Mouse (Mus musculus) lung, embryonic 14.5 days (tissue): Measurements from ENCODE around the gene Igbp1b. TPM values are rescaled to one million over a fixed set of nuclear protein-coding genes. Genes with fewer than 3 reads are reported as not detected.

Source experiments
- ATAC-seq: fragments of 200-750 bp; cut with Nextera tagmentation; 2 replicates; pipeline ENCODE4 v1.8.0; 2017; ENCODE audit warnings: mild to moderate bottlenecking, moderate TSS enrichment, moderate library complexity; ENCODE audit not compliant: insufficient read depth
- DNase-seq: peaks from one replicate; pipeline ENCODE4 v3.0.0-alpha.2; 2015
- H3K27ac ChIP-seq: fragments of 300-500 bp; sonication (generic); 2 replicates; pipeline ENCODE4 v1.5.1; 2014; ENCODE audit warnings: low read depth, mild to moderate bottlenecking, moderate library complexity
- H3K27me3 ChIP-seq: fragments of 300-500 bp; sonication (generic); 2 replicates; pipeline ENCODE4 v1.6.1; 2014; ENCODE audit warnings: low read length, control low read depth; ENCODE audit not compliant: insufficient read depth
- H3K36me3 ChIP-seq: fragments of 300-500 bp; sonication (generic); 2 replicates; pipeline ENCODE4 v1.6.1; 2014; ENCODE audit warnings: control low read depth; ENCODE audit not compliant: insufficient read depth
- H3K4me1 ChIP-seq: fragments of 300-500 bp; sonication (generic); 2 replicates; pipeline ENCODE4 v1.6.1; 2014; ENCODE audit warnings: antibody characterized with exemption, control low read depth; ENCODE audit not compliant: insufficient read depth
- H3K4me2 ChIP-seq: fragments of 300-500 bp; sonication (generic); 2 replicates; pipeline ENCODE4 v1.6.1; 2014; ENCODE audit warnings: mild to moderate bottlenecking
- H3K4me3 ChIP-seq: fragments of 300-500 bp; sonication (generic); 2 replicates; pipeline ENCODE4 v1.5.1; 2014; ENCODE audit warnings: low read depth, low read length
- H3K9ac ChIP-seq: fragments of 300-500 bp; sonication (generic); 2 replicates; pipeline ENCODE4 v1.6.1; 2014
- H3K9me3 ChIP-seq: fragments of 300-500 bp; sonication (generic); 2 replicates; pipeline ENCODE4 v1.6.1; 2016; ENCODE audit warnings: low read depth, low read length, control low read depth
- CTCF ChIP-seq: IDR thresholded peaks from 2 replicates; pipeline ENCODE4 v1.5.1; 2016; ENCODE audit warnings: antibody characterized with exemption, low read depth
- WGBS: fragments of 180-500 bp; shearing (Covaris S2); extraction: QIAGEN DNeasy Blood & Tissue Kit; methylation state at CpG from one replicate; pipeline ENCODE4 v1.1.7; 2014; 5-methylcytosine and 5-hydroxymethylcytosine counted together
- polyA plus RNA-seq: library from polyadenylated mRNA; unstranded; fragments of >200 nt; fragmentation: Nextera tagmentation; extraction: Ambion mirVana; gene quantifications from 2 replicates; pipeline ENCODE4 v1.2.1, GENCODE M21; 2014

Gene Igbp1b
- not detected in 2 replicates for polyA plus RNA-seq

DNA sequence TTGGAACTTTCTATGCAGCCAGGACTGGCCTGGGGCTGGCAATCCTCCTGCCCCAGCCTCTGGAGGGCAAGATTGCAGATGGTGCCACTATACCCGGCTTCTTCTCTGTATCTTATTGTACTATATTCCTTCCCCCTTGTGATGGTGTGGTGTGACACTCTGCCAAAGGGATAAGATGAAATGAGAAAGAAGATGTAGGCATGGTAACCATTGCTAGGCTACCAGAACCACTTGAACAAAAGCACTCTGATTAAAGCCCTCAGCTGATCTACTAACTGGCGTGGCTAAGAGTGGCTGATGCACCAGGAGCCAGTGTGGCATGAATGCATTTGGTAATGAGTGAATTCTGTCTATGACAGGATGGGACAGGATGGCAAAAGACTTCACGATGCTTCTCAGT is at the start of gene Igbp1b:
Gene Igbp1b, minus strand, starts transcription at position 29 of the 400 bp plus-strand sequence.
- H3K36me3 ChIP-seq = no peaks in the 10 kb centered on the region
- H3K4me1 ChIP-seq = no peaks in the 10 kb centered on the region
- no peak within 1 kb of the TSS for H3K9ac ChIP-seq
- H3K27ac ChIP-seq = no peak within 1 kb of the TSS
- 79% methylated on average over 3 of the region's 3 CpGs for WGBS
- no peaks in the 10 kb centered on the region for H3K27me3 ChIP-seq
- DNase-seq (no peak), ATAC-seq (no peak)
- TF ChIP-seq CTCF = no peak
- H3K4me2 ChIP-seq = no peak within 1 kb of the TSS
- H3K4me3 ChIP-seq = no peak within 1 kb of the TSS
- H3K9me3 ChIP-seq = no peaks in the 10 kb centered on the region

DNA sequence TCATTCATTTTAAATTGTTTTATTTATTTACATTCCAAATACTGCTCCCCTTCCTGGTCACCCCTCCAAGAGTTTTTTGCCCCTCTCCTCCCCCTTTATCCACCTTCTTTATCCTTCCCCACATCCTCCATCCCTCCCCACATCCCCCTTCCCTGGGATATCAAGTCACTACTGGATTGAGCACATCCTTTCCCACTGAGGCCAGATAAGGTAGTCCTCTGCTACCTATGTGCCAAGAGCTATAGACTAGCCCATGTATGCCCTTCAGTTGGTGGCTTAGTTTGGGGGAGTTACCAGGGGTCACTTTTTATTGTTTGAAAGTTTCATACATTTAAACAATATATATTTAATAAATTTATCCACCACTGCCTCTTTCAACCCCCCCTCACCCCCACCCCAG is 24.6 kb upstream of the Igbp1b start:
- TF ChIP-seq CTCF = no peak
- DNase-seq (no peak), ATAC-seq (no peak)
- H3K9me3 ChIP-seq = no peaks in the 10 kb centered on the region
- H3K27ac ChIP-seq = no peak overlapping the region
- H3K9ac ChIP-seq = no peak overlapping the region
- no peaks in the 10 kb centered on the region for H3K4me1 ChIP-seq
- H3K27me3 ChIP-seq = no peaks in the 10 kb centered on the region
- H3K4me2 ChIP-seq = no peak overlapping the region
- H3K4me3 ChIP-seq = no peak overlapping the region
- no peaks in the 10 kb centered on the region for H3K36me3 ChIP-seq

DNA sequence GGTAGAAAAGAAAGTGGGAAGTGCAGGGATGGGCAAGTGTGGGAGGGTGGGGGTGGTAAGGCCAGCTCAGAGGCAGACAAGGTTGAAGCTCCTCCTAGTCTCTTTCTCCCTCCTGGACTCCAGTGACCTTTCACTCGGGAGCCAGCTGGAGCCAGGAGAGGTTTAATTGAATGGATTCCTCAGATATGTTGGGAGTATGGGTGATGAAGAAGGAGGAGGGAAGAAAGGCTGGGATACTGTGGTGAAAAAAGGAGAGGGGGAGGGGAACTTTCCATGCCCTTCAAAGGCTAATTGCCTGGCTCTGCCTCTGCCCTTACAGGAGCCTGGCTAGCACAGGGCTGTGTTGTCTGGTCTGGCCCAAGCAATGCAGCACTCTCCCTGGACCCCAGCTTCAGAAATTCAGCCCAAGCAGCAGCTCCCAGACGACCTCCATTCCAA is 14.4 kb upstream of the Igbp1b start:
- no peak for TF ChIP-seq CTCF
- 14% methylated on average over 2 of the region's 2 CpGs for WGBS

GRCm38 (mm10) chr6:138665416-138665815 is 7.1 kb upstream of the Igbp1b start:
- TF ChIP-seq CTCF = no peak
- ATAC-seq (no peak), DNase-seq (no peak)
- Histone ChIP-seq H3K27ac (no peak overlapping the region), H3K4me3 (no peak overlapping the region), H3K9me3 (no peaks in the 10 kb centered on the region), H3K36me3 (no peaks in the 10 kb centered on the region), H3K27me3 (no peaks in the 10 kb centered on the region), H3K4me1 (no peaks in the 10 kb centered on the region), H3K4me2 (no peak overlapping the region), H3K9ac (no peak overlapping the region)
- 55% methylated on average over 3 of the region's 3 CpGs for WGBS

More for the DNA sequence above, 14.4 kb upstream of the Igbp1b start:
- H3K4me3 ChIP-seq = no peak overlapping the region
- H3K4me1 ChIP-seq = no peaks in the 10 kb centered on the region
- no peaks in the 10 kb centered on the region for H3K9me3 ChIP-seq
- no peak overlapping the region for H3K27ac ChIP-seq
- H3K9ac ChIP-seq = no peak overlapping the region
- DNase-seq (no peak), ATAC-seq (no peak)
- no peaks in the 10 kb centered on the region for H3K36me3 ChIP-seq
- H3K4me2 ChIP-seq = no peak overlapping the region
- no peaks in the 10 kb centered on the region for H3K27me3 ChIP-seq

GRCm38 (mm10) chr6:138645604-138646003 is 12.7 kb downstream of the Igbp1b start:
- Histone ChIP-seq H3K27me3 (no peaks in the 10 kb centered on the region), H3K4me1 (no peaks in the 10 kb centered on the region), H3K9ac (no peak overlapping the region), H3K9me3 (no peaks in the 10 kb centered on the region), H3K4me2 (no peak overlapping the region), H3K4me3 (no peak overlapping the region), H3K36me3 (no peaks in the 10 kb centered on the region), H3K27ac (no peak overlapping the region)
- ATAC-seq (no peak), DNase-seq (no peak)
- 88% methylated on average over 2 of the region's 2 CpGs for WGBS
- TF ChIP-seq CTCF = no peak

DNA sequence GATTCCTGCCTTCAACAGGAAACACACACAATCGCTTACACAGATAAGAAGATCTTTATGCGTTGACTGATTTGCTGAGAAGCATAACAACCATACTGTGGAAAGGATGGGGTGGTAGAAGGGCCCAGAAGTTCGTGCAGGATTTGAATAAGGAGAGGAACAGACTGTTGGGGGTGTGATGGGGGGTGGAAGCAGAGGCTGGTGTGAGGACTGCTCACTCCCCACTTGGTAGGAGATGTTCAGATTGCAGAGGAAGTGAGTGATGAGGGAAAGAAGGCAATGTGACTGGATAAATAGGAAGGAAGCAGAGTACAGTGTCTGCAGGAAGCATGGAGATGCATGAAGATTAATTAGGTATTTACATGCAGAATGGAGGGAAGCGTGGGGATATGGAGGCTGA is 19.0 kb downstream of the Igbp1b start:
- H3K9ac ChIP-seq = no peak overlapping the region
- DNase-seq (no peak), ATAC-seq (no peak)
- no peak overlapping the region for H3K27ac ChIP-seq
- no peaks in the 10 kb centered on the region for H3K36me3 ChIP-seq
- no peak overlapping the region for H3K4me2 ChIP-seq
- no peaks in the 10 kb centered on the region for H3K27me3 ChIP-seq
- no peaks in the 10 kb centered on the region for H3K4me1 ChIP-seq
- H3K4me3 ChIP-seq = no peak overlapping the region
- no peak for TF ChIP-seq CTCF
- 27% methylated on average over 4 of the region's 4 CpGs for WGBS
- H3K9me3 ChIP-seq = no peaks in the 10 kb centered on the region

DNA sequence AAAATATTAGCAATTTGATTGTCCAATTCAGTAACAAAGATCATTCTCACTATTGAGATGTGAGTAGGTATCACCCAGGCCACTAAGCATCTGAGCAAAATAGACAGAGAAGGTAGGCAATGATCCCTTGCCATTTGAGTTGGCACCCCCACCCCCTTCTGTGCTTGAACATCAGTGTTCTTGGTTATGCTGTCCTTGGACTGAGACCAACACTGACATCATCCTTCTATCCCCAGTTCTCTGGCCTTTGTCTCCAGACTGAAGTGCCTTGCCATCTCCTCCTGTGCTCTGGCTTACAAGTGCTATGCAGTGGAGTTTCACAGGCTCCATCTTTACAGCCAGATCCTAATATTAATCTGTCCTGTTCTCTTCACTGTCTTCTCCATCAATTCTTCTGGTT is 37.6 kb downstream of the Igbp1b start:
- Histone ChIP-seq H3K4me2 (no peak overlapping the region), H3K36me3 (no peaks in the 10 kb centered on the region), H3K9ac (no peak overlapping the region), H3K27me3 (no peaks in the 10 kb centered on the region), H3K9me3 (no peaks in the 10 kb centered on the region), H3K4me3 (no peak overlapping the region), H3K27ac (no peak overlapping the region), H3K4me1 (no peaks in the 10 kb centered on the region)
- ATAC-seq (no peak), DNase-seq (no peak)
- TF ChIP-seq CTCF = no peak

DNA sequence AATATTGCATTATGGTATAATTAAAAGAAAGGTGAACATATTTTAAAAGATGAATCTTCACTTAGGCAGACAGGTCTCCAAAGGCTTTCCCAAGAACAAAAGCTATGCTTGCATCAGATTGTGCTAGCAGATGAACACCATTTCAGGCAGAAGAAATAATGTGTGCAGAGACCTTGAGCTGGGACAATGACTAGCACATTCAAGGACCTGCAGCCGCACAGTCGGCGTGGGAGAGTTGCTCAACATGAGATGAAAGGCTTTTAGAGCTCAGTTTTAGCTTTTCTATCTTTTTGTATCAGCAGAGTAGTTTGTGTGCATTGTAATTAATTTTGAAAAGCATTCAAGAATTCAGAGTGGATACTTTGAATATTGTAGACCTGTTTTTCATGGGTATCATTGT is 39.9 kb downstream of the Igbp1b start:
- ATAC-seq (no peak), DNase-seq (no peak)
- no peaks in the 10 kb centered on the region for H3K27me3 ChIP-seq
- no peak overlapping the region for H3K9ac ChIP-seq
- H3K4me3 ChIP-seq = no peak overlapping the region
- no peak overlapping the region for H3K4me2 ChIP-seq
- no peak for TF ChIP-seq CTCF
- no peaks in the 10 kb centered on the region for H3K36me3 ChIP-seq
- H3K4me1 ChIP-seq = no peaks in the 10 kb centered on the region
- WGBS = 92% methylated on average over 3 of the region's 3 CpGs
- H3K9me3 ChIP-seq = no peaks in the 10 kb centered on the region
- H3K27ac ChIP-seq = no peak overlapping the region

Other genes with a start within 250 kb of the Igbp1b start
- gene Lmo3, start 76.6 kb downstream of the Igbp1b start, polyA plus RNA-seq = 2.9 and 3.5 TPM in 2 replicates